Mouse (Mus musculus) heart, adult 2 months (tissue): ENCODE measurements at regions not wholly inside any gene's neighbourhood (a gene's known extent, or its start where the extent isn't known, plus 50 kb on each side); places are given as distances from the start of the nearest gene placed in this dataset.

Experiments used
- DNase-seq, 2 experiments: peaks; one replicate each; pipeline ENCODE4 v3.0.0; 2021
- H3K27ac ChIP-seq: fragments of 200-600 bp; 2 replicates; pipeline ENCODE4 v1.8.1; 2022
- H3K27me3 ChIP-seq: fragments of 200-500 bp; 2 replicates; pipeline ENCODE4 v1.6.1; 2012; ENCODE audit warnings: mild to moderate bottlenecking, low read length, inconsistent platforms, mixed read lengths; ENCODE audit not compliant: control insufficient read depth, insufficient read depth
- H3K36me3 ChIP-seq: fragments of 200-500 bp; 2 replicates; pipeline ENCODE4 v1.6.1; 2012; ENCODE audit warnings: low read length, inconsistent platforms; ENCODE audit not compliant: control insufficient read depth, insufficient read depth
- H3K4me1 ChIP-seq: fragments of 200-500 bp; 2 replicates; pipeline ENCODE4 v1.6.1; 2011; ENCODE audit warnings: low read length; ENCODE audit not compliant: control insufficient read depth, insufficient read depth
- H3K4me3 ChIP-seq: fragments of 200-600 bp; 2 replicates; pipeline ENCODE4 v1.8.1; 2022
- H3K79me2 ChIP-seq: fragments of 200-500 bp; replicated peaks from 2 replicates; pipeline ENCODE4 v1.6.1; 2012; ENCODE audit warnings: mild to moderate bottlenecking, inconsistent platforms, low read length, moderate library complexity, mixed read lengths; ENCODE audit not compliant: control insufficient read depth, insufficient read depth
- H3K9ac ChIP-seq: fragments of 200-500 bp; 2 replicates; pipeline ENCODE4 v1.6.1; 2012; ENCODE audit warnings: low read depth, mild to moderate bottlenecking, control low read depth, inconsistent platforms, low read length, mixed read lengths
- CTCF ChIP-seq: fragments of 200-600 bp; IDR thresholded peaks from 2 replicates; pipeline ENCODE4 v1.8.1; 2022; ENCODE audit warnings: antibody characterized with exemption, mild to moderate bottlenecking, moderate library complexity
- EP300 ChIP-seq: fragments of 200-500 bp; IDR thresholded peaks from 2 replicates; pipeline ENCODE4 v1.6.1; 2011; ENCODE audit warnings: low read depth, low read length, control low read depth; ENCODE audit not compliant: insufficient read depth
- POLR2A ChIP-seq: fragments of 200-500 bp; IDR thresholded peaks from 2 replicates; pipeline ENCODE4 v1.6.1; 2011; ENCODE audit warnings: mild to moderate bottlenecking, low read depth, low read length, control low read depth; ENCODE audit not compliant: insufficient read depth
- WGBS: fragments of 180-500 bp; shearing (Covaris S2); methylation state at CpG from one replicate; pipeline ENCODE4 v1.1.7; 2018; 5-methylcytosine and 5-hydroxymethylcytosine counted together
- intact Hi-C: fragments of 180-260 bp; cut with DNase I; formaldehyde crosslinking; loops from one replicate; pipeline ENCODE4 v1.15.1; 2025

- Histone ChIP-seq H3K27me3 (peaks cover 5% of the 10 kb centered on the region; the same call in 1 of the 2 replicates), H3K27ac (no peak overlapping the region), H3K36me3 (no peaks in the 10 kb centered on the region), H3K4me1 (no peaks in the 10 kb centered on the region), H3K79me2 (no peaks in the 10 kb centered on the region), H3K4me3 (no peak overlapping the region), H3K9ac (no peak overlapping the region)
- TF ChIP-seq EP300 = no peak
- no peak for TF ChIP-seq POLR2A
- TF ChIP-seq CTCF = no peak
- whole genome bisulfite sequencing = 64% methylated on average over 5 of the region's 5 CpGs
- intact Hi-C loops = no loop called here
- DNase-seq = no peak
These were observed 147.9 kb upstream of the Rybp start for GRCm38 (mm10) chr6:100435222-100435621.

DNA sequence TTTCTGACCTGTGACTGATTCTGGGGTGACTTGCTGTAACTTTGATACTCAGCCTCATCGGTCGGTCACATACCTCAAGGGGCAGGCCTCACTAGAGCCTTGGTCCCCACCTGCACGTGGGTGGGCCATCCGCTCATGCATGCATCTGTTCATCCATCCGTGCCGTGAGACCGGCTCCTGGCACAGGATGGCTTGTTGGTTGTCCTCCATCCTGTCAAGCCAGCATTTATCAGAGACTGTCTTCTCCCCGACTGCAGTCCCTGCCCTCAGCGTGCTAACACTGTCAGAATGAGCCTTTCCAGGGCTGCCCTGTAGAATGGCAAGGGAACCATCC lies 146.2 kb upstream of the Rybp start:
- Histone ChIP-seq H3K4me1 (no peaks in the 10 kb centered on the region), H3K9ac (no peak overlapping the region), H3K27ac (no peak overlapping the region), H3K27me3 (0 out of 2 replicates have a peak, but pooled peaks cover 4% of the 10 kb centered on the region), H3K79me2 (no peaks in the 10 kb centered on the region), H3K4me3 (no peak overlapping the region), H3K36me3 (no peaks in the 10 kb centered on the region)
- no peak for DNase-seq
- WGBS = 86% methylated on average over 9 of the region's 9 CpGs
- TF ChIP-seq CTCF (no peak), POLR2A (no peak), EP300 (no peak)
- intact Hi-C loops = no loop called here

GRCm38 (mm10) chr6:100432688-100433533 lies 145.6 kb upstream of the Rybp start:
- intact Hi-C loops = no loop called here
- 78% methylated on average over 17 of the region's 17 CpGs for WGBS
- no peak for DNase-seq
- Histone ChIP-seq H3K36me3 (no peaks in the 10 kb centered on the region), H3K4me3 (no peak overlapping the region), H3K79me2 (no peaks in the 10 kb centered on the region), H3K27me3 (0 out of 2 replicates have a peak, but pooled peaks cover 2% of the 10 kb centered on the region), H3K9ac (no peak overlapping the region), H3K27ac (no peak overlapping the region), H3K4me1 (no peaks in the 10 kb centered on the region)
- TF ChIP-seq EP300 = no peak
- no peak for TF ChIP-seq CTCF
- TF ChIP-seq POLR2A = no peak

GRCm38 (mm10) chr6:100430286-100430685 lies 143.0 kb upstream of the Rybp start:
- intact Hi-C loops = no loop called here
- TF ChIP-seq POLR2A (no peak), CTCF (no peak), EP300 (no peak)
- 91% methylated on average over 4 of the region's 4 CpGs for WGBS
- no peak overlapping the region for H3K27ac ChIP-seq
- no peaks in the 10 kb centered on the region for H3K27me3 ChIP-seq
- H3K4me3 ChIP-seq = no peak overlapping the region
- H3K4me1 ChIP-seq = no peaks in the 10 kb centered on the region
- no peak for DNase-seq
- H3K9ac ChIP-seq = no peak overlapping the region
- no peaks in the 10 kb centered on the region for H3K36me3 ChIP-seq
- no peaks in the 10 kb centered on the region for H3K79me2 ChIP-seq

GRCm38 (mm10) chr6:100429511-100429910 lies 142.2 kb upstream of the Rybp start:
- no peaks in the 10 kb centered on the region for H3K36me3 ChIP-seq
- H3K27ac ChIP-seq = no peak overlapping the region
- H3K4me1 ChIP-seq = peaks cover 1% of the 10 kb centered on the region
- intact Hi-C loops = no loop called here
- DNase-seq = no peak
- H3K79me2 ChIP-seq = no peaks in the 10 kb centered on the region
- no peaks in the 10 kb centered on the region for H3K27me3 ChIP-seq
- TF ChIP-seq POLR2A (no peak), EP300 (no peak), CTCF (no peak)
- 83% methylated on average over 6 of the region's 6 CpGs for WGBS
- H3K4me3 ChIP-seq = no peak overlapping the region
- no peak overlapping the region for H3K9ac ChIP-seq

- Histone ChIP-seq H3K9ac (no peak overlapping the region), H3K27me3 (no peaks in the 10 kb centered on the region), H3K27ac (no peak overlapping the region), H3K36me3 (no peaks in the 10 kb centered on the region), H3K4me1 (peaks cover 1% of the 10 kb centered on the region), H3K79me2 (no peaks in the 10 kb centered on the region), H3K4me3 (no peak overlapping the region)
- TF ChIP-seq EP300 (no peak), CTCF (no peak), POLR2A (no peak)
- no peak for DNase-seq
- intact Hi-C loops = no loop called here
- WGBS = 83% methylated on average over 6 of the region's 6 CpGs
These were observed 141.5 kb upstream of the Rybp start for GRCm38 (mm10) chr6:100428759-100429158.
